Mouse (Mus musculus) right cerebral cortex, adult 2 months (tissue): ENCODE data around the gene Msrb3.
A peak's percentile ranks its signal among the peaks of the same experiment; 100 is the strongest.

ENCODE experiments used
- DNase-seq, 2 experiments: peaks; one replicate each; pipeline ENCODE4 v3.0.0; 2021 to 2022; ENCODE audit warnings: low spot score in 2 of 2

Msrb3 gene

DNA sequence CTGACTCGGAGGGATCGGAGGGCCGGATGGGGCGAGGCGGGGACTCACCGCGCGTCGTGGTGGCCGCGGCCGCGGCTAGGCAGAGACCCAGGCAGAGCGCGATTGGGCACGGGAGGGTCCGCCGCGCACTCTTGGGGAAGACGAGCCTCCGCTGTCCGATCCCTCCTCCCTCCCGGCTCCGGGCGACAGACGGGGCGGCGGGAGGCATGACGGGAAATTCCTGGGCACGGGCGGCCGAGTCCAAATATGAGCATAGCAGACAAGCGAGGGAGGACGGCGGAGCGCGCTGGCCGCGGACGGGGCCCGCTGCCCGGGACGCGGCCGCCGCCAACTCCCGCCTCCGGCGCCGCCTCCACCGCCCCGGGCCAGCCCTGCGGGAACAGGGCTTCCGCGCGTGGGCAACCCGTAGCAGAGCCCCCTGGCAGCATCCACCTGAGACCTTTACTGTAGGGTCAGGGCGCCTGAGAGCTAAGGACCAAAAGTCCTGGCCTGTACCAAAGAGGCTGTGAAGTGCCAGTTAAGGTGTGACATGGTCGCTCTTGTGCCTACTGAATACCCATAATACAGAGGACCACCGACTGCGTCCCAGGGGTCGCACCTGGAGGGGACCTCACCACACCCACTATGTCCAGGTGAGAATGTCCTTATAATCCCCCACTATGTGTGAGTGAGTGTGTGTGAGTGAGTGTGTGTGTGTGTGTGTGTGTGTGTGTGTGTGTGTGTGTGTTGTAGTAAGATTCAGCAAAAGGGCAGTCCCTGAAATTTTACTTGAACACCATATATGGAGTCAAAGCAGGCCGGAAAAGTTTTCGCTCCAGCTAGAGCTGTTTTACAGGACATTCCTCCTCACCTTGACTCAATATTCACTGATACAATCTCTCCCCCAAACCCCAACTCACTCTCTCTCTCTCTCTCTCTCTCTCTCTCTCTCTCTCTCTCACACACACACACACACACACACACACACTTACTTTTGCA lies at the start of gene Msrb3:
Gene Msrb3, minus strand, starts transcription at position 317 of the 978 bp plus-strand sequence.
- peak; percentile 59 to 65 for DNase-seq

DNA sequence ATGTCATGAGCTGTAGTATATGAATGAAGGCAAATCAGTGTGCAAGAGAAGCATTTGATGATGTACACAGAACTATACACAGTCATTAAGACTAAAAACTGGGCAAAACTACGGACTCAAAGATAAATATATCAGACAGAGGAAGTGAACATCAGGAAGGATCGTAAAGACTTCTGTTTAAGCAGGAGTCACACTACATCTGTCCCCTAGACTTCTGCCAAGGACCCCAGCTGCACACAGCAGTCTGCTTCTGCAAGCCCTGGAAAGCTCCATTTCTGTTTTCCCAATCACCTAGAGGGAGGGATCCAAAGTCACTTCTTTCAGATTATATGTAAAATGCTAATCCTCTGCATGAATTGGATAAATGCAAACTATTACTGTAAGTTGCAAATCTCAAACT lies 49.6 kb upstream of the Msrb3 start:
- DNase-seq, result no peak

DNA sequence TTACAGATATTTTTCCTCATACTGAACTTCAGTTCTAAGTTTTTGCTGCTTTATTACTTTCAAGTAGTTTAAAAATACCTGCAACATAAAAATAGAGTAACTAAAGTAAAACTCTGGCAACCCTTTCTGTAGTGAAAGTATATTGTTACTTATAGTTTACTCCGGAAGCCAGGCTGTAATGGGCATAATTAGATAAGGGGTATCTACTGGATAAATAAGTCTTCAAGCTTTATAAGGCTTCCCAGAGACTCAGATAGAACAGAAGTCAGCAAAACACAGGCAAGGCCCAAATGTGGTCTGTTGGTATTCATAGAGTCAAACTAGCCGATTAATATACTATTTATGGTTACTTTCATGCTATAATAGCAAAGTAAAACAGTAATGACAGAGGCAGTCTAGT lies 48.9 kb upstream of the Msrb3 start:
- DNase-seq, result no peak

DNA sequence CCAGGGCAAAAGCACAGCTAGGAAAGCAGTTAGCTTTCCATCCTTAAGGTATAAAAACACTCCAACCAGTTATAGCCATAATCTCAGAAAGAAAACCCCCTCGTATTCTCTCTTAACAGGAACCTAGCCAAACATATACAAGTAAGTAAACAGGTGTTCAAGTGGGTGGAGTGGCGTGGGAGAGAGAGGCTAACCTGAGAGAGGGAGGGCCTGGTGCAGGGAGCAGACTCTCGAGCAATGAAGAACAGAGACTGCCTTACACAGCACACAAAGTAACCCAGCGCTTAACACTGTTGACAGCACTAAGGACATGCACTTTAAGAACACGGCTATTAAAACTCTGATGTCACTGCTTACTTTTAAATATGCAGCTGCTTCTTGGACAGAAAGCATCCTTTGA lies 47.9 kb upstream of the Msrb3 start:
- no peak for DNase-seq

DNA sequence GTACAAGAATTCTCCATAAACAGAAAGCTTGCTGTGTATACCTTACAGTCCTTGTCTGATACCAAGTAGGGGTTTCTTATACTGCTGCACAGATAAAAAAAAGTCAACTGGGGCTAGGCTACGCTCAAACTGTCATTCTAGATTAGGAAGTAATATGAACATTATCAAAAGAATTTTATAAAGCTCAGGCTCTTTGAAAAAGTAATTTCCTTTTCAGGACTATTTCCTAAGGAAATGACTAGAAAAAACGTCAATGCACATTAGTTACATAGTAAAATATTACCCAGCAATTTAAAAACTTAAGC lies 40.0 kb upstream of the Msrb3 start:
- no peak for DNase-seq

DNA sequence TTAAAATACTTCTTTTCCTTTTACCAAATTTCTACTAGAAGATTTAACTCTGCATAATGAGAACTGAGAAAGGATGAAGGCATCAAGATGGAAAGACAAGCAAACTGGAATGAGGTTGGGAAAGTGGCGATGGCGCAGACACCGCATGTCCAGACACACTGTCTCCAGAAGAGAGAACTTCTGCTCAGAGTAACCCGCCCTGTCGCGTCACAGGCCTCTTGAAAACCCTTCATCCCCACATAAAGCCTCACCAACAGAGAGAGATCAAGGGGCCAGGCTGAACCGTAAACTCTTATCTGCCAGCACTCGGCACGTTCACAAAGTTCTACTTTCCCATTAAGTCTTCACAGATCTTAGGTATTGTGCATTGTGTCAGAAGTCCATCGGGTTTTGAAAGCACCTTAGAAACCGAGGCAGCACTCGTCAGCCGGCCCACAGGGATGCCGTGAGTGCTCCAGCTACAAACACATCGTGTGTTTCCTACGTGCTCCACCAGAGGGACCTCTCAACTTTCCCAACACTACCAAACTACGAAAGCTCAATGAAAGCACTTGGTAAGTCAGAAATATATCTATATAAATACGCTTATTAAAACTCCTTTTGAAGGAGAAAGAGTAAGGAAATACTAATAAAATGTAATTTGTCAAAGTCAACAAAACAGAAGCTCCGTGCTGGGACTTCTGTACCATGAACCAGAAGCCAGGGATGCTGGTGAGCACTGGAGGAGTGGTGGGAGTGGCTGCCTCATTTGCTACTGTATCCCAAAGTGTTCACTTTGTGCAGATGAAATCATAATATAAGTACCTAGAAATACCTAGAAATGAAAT lies 39.4 kb upstream of the Msrb3 start:
- peak; percentile 67 to 84 for DNase-seq

DNA sequence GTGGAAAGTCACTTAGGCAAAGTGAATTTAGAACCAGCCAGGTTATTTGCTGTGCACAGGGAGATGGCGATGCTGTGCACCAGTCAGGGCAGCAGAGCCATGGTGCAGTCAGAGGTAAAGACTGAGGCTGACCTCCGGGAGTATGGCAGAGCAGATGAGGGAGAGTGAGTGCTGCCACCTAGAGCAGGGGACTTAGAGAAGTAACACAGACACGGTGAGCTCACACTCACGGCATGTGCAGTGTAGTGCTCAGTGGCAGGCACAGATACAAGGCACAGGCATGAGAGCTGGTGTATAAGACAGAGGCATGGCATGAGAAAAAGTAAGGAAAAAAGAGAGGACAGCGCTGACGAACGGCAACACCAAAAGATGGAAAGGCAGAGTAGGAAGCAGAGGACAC lies 30.6 kb upstream of the Msrb3 start:
- DNase-seq, result no peak

DNA sequence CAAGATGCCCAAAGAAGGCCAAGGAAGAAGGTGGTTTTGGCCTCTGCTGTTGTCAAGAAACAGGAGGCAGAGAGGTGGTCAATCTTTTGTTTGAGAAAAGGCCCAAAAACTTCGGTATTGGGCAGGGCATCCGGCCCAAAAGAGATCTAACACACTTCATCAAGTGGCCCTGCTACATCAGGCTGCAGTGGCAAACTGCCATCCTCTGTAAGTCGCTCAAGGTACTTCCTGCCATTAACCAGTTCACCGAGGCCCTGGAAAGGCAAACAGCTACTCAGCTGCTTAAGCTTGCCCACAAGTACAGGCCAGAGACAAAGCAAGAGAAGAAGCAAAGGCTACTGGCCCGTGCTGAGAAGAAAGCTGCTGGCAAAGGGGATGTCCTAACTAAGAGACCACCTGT lies 29.3 kb upstream of the Msrb3 start:
- no peak for DNase-seq

DNA sequence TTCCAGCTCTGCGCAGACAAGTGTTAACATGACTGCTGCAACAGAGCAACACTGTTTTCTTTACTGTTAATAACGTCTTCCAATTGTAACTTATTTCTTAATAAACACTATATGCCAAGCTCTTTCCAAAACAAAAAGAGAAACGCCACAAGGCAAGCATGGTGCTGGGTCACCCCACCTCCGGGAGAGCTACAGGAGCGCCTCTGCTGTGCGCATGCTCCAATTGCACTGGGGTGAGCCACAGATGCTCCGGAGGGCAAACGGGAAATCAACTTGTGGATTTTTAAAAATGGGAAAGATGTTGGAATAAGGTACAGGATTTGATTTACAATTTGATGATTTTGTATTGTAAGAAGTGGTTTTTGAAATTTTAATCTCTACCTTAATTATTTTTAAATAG lies 27.3 kb upstream of the Msrb3 start:
- no peak for DNase-seq

DNA sequence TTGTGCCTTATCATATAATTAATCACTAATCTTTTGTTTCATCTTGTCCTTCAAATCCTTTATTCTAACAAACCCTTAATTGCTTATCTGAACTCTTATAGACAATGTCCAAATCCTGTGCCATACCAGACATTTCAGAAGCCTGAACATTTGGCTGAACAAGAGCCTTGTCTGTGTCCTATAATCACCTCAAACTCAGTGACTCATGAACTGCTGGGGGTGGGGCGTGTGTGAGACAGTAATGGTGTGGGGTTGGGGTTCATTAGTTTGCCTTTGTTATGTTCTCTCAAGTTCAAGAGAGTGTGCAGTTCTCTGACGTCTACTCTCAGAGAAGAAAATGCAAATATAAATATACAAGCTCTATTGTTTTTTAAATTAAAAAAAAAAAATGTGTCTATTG lies 22.6 kb upstream of the Msrb3 start:
- no peak for DNase-seq

DNA sequence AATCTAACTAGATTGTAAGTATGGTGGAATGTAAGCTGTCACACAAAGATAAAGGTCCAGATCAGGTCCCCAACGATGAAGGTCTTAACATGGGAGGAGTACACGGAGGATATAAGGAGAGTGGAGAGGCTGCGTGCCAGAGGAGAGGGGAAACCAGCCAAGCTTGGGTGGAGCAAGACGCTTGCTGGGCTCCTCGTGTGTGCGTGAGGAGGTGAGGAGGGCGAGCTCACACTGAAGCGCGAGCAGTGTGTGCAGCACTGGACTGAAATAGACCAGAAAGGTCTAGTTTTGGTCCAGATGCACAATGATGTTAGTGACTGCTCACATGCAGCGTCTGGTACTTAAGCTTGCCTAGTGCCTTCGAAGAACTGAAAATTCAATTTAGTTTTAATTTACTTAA lies 21.7 kb upstream of the Msrb3 start:
- DNase-seq, result no peak

DNA sequence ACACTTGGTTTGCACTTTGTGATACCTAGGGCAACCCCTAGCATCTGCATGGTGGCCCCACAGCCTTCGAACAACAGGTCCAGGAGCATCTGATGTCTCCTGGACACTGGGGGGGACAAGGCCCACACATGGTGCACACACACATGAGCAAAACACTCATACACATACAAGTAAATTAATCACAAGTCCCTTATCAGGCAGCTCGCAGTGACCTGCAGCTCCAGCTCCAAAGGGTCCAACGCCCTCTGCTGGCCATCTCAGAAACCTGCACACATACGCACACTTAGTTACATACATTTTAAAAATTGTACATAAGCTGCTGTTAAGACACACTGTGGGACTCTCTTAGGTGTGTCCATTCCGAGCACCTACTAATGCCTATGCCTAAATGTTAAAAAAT lies 17.3 kb upstream of the Msrb3 start:
- no peak for DNase-seq

DNA sequence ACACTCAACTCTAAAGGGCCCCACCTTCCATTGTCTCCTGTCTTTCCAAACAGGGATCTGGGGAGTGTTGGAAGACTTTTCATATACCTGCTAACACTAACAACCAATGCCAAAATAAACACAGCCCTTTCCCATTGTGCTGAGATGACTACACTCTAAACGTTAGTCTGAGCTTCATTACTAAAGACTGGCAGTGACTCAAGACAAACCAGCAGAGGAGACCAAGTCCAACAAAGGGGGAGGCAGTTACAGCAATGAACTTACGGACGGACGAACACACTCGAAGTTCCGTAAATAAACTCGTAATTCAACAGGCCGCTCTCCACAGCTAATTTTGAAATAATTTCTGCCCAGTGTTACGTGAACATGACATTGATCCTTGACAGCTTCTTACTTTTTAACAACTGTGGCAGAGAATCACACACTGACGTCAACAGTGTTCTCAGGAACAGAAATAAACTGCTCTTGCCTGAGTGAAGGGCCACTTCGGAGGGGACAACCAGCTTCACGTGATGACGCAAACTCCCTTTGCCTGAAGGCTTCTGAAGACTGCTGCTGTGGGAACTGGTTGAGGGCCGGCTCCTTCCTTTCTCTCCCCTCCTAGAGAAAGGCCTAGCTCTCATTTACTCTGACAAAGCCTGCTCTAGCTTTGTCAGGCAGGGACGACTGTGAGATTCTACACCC lies 16.2 kb upstream of the Msrb3 start:
- DNase-seq, result no peak

DNA sequence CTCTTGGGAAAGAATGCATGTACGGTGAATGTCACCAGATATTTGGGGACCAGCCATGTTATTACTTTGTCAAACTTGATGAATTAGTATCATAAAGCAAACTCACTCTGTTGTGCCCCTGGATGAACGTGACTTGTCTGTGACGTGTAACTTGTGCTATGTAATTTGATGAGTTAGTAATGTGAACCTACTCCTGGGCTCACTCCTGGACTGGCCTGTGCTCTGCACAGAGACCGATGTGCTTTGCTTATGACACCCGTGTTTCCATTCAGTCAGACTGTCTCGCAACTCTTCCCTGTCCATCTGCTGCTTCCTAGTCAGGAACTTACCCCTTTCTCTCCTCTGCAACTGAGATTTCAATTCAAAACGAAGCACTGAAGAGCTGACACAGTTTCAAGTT lies 15.4 kb upstream of the Msrb3 start:
- DNase-seq, result no peak

DNA sequence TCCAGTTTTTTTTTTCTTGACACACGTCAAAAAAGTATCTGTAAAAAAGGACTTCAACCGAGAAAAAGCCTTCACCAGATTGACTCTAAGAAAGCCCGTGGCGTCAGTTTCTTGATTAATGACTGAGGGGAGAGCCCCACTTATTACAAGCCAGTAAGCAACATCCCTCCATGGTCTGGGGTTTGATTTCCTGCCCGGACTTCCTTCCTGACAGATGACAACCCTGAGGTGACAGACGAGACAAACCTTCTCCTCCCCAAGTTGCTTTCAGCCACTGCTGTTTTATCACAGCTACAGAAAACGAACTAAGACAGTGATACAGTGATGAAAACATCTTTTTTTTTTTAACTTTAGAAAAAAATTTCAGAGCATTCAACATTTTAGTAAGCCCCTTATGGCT lies 14.9 kb upstream of the Msrb3 start:
- no peak for DNase-seq

DNA sequence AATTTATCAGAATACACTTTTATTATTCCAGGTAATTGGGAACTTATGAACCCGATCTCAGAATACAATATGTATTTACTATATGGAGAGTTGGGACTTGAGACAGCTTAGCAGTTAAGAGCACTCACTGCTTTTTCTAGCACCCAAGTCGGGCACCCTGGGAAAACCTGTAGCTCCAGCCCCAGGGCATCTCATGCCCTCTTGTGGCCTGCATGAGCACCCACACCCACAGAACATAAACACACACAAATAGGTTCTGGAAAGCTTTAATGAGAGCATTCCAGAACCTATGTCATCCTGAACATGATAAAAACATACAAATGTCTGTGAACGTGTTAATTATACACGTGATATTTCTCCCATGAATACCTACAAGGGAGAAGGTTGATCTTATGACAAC lies 13.1 kb upstream of the Msrb3 start:
- DNase-seq, result no peak

DNA sequence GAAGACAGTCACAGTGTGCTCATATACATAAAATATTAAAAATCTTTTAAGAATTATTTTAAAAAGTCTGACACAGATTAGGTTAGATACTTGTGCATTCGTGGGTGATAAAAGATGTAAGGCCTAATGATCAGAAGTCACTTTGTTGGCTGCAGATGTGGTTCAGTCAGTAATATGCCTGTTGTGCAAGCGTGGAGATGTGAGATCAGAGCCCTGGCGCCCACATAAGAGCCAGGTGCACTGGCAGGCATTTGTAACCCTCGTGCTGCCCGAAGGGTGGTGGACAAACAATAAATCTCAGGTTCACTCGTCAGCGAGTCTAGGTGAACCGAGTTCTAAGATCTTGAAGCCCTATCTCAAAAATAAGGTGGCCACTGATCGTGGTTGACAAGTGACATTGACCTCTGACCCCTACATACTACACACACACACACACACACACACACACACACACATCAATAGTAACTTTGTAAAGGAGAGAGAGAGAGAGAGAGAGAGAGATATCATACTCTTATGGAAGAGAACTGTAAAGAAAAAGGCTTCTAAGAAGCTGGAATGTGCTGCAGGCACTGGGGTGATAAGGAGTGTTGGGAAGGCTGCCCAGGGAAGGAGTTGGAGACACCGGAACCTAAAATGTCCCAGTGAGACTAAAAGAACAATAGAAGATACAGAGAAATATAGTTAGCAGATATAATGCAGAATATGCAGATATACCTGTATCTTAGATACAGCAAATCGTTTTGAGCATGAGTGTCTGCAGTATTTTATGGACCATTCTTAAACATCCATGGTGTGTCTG lies 10.1 kb upstream of the Msrb3 start:
- no peak for DNase-seq

DNA sequence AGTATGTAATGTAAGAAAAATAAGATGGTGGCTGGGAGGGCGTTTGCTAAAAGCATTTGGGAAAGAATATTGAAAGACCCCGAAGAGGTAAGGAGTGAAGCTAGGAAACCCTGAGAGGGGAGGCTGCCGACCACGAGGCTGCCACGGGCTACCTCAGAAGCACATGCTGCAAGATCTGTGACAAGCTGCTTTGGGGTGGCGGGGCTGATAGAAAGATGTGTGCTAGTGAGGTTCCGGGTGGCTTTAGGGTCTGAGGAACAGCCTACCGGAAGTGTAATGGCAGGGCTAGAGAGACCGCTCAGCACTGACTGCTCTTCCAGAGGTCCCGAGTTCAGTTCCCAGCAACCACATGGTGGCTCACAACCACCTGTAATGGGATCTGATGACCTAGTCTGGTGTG lies 5.8 kb upstream of the Msrb3 start:
- no peak for DNase-seq

DNA sequence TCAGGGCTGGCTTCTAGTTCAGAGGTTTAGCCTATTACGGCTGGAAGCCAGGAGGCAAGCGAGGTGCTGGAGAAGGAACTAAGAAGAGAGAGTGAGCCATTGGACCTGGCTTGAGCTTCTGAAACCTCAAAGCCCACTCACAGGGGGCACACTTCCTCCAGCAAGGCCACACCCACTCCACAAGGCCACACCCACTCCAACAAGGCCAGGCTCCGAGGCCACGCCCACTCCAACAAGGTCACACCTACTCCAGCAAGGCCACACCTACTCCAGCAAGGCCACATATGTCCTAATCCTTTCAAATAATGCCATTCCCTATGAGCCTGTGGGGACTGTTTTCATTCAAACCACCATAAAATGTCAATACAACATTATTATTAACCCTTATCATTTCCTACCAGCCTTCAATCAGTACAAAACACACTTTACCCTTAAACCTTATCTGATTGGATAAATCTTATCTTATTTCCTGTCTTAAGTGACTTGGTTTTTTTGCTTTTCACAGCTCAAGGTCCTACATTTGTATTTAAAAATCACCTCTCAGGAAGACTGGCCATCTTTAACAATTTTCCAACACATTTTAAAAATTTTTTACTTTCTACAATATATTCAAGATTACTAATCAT lies 5.1 kb upstream of the Msrb3 start:
- DNase-seq, result no peak

DNA sequence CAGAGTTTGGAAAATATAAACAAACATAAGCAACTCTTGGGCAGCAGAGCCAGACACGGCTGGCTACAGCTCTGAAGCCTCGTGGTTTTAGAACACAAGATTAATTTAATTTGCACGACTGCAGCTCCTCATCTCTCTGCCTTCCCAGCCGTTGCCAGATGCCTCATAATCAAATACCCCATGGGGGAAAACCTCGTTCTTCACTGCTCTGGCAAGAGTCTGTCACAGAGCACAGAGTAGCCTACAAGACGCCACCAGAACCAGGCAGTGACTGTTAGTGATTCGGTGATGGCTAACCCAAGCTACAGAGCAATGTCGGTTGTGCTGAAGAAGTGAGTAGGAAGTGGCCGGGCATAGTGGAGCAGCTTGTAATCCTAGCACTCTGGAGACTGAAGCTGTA lies 2.8 kb upstream of the Msrb3 start:
- DNase-seq, result no peak

DNA sequence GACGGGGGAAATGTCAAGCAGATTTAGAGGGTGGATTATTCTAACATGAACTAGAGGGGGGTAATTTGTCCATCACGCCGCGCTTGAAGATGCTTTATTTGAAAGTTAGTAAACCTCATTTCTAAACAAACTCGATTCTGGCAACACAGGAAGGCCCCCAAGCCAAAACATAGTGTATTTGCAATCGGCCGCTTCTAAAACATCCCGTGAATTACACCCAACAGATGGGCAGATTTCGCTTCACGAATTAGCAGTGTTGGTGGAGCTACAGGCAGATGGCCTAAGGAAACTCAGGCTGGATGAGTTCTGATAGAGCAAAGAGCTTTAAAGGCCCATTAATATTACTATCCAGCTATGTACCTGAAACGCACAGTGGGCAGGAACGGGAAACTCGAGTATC lies 1.2 kb upstream of the Msrb3 start:
- peak in 1 of 2 experiments; percentile 22 for DNase-seq
